In the genomic region with DNA sequence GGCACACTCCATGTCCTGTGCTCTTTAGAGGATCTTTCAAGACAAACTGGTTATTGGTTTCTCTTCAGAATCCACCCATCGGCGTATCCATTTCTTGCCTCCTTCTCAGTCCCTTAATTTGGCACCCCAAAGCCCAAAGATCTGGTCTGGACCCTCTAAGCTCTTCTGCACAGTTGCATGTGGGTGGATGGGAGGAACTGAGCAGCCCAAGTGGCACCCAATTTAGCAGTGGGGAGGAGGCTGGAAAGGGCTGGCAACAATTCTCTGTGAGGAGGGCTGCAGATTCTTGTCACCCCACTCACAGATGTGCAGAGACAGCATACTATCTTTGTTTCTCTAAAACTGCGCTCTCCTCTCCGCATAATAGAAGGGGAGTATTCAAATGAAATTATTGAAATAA, we compare ENCODE assay signal across 19 mouse cellular contexts. TPM values are rescaled to one million over a fixed set of nuclear protein-coding genes. Genes with fewer than 3 reads are reported as not detected.
DNase-seq lines count a peak whose midpoint lies in the region; ATAC-seq and TF ChIP-seq lines count a peak whose summit lies in the region.
"Had no signal": no experiment of that assay in that cellular context is flagged by ENCODE, and none has a peak within 500 bp of the region (broad histone marks: within the 10 kb centered on the region; RNA-seq: fewer than 3 reads in every experiment).

No protein-coding gene starts in this region.

- no peak overlapping the region for H3K4me3 ChIP-seq in intestine, embryonic 16.5 days (ENCODE audit: low read length)
- no peak overlapping the region for H3K4me3 ChIP-seq in olfactory bulb, adult 2 months (ENCODE audit: insufficient read depth, low read depth, low read length)
- H3K4me3 ChIP-seq: embryonic facial prominence, embryonic 13.5 days; erythroblast, embryonic 14.5 days; forebrain, embryonic 12.5 days; heart, embryonic 10.5 days; hindbrain, embryonic 15.5 days; kidney, embryonic 15.5 days; neural tube, embryonic 12.5 days had no signal

- no peak for TF ChIP-seq POLR2A in olfactory bulb, adult 2 months (IDR thresholded peaks at IDR 0.05; ENCODE audit: insufficient read depth, low read depth, low read length)

- intact Hi-C loops in left cerebral cortex, postnatal 4 days (cut with DNase I), result no loop called here

- no peak for TF ChIP-seq CTCF in olfactory bulb, adult 2 months (IDR thresholded peaks at IDR 0.05; ENCODE audit: insufficient read depth, low read depth, low read length)

- no peaks in the 10 kb centered on the region for H3K36me3 ChIP-seq in intestine, embryonic 16.5 days (ENCODE audit: control insufficient read depth, insufficient read depth, low read length)
- H3K36me3 ChIP-seq: embryonic facial prominence, embryonic 13.5 days; forebrain, embryonic 12.5 days; heart, embryonic 10.5 days; hindbrain, embryonic 15.5 days; kidney, embryonic 15.5 days; neural tube, embryonic 12.5 days had no signal

- H3K9ac ChIP-seq in intestine, embryonic 16.5 days (ENCODE audit: low read depth, low read length), result no peak overlapping the region
- H3K9ac ChIP-seq: embryonic facial prominence, embryonic 13.5 days; forebrain, embryonic 12.5 days; hindbrain, embryonic 15.5 days; kidney, embryonic 15.5 days; neural tube, embryonic 12.5 days had no signal

- H3K4me1 ChIP-seq in intestine, embryonic 16.5 days (ENCODE audit: control insufficient read depth, insufficient read depth, low read length), result peaks cover 3% of the 10 kb centered on the region; the same call in 1 of the 2 replicates
- peaks cover 17% of the 10 kb centered on the region for H3K4me1 ChIP-seq in olfactory bulb, adult 2 months (ENCODE audit: control insufficient read depth, insufficient read depth, low read length)
- H3K4me1 ChIP-seq: embryonic facial prominence, embryonic 13.5 days; forebrain, embryonic 12.5 days; heart, embryonic 10.5 days; hindbrain, embryonic 15.5 days; kidney, embryonic 15.5 days; neural tube, embryonic 12.5 days had no signal

- no peak overlapping the region for H3K27ac ChIP-seq in intestine, embryonic 16.5 days (ENCODE audit: low read length)
- peak overlapping the region; percentile 81 for H3K27ac ChIP-seq in olfactory bulb, adult 2 months (ENCODE audit: insufficient read depth, low read depth, low read length)
- H3K27ac ChIP-seq: embryonic facial prominence, embryonic 13.5 days; forebrain, embryonic 12.5 days; heart, embryonic 10.5 days; hindbrain, embryonic 15.5 days; kidney, embryonic 15.5 days; neural tube, embryonic 12.5 days had no signal

- no peak for DNase-seq in frontal cortex, postnatal 14 days (ENCODE audit: low spot score in 2 of 2)
- DNase-seq in left cerebral cortex, adult 11 months (ENCODE audit: low spot score), result peak; percentile 27
- no peak for DNase-seq in left cerebral cortex, postnatal 4 days
- no peak for DNase-seq in cerebellum, adult 9-10 months
- DNase-seq: embryo, embryonic 11 days; heart, postnatal 4 days; lung, postnatal 4 days; midbrain, embryonic 14.5 days; thymus, postnatal 25 days had no signal

- 92% methylated on average over 4 of the region's 4 CpGs for WGBS in intestine, embryonic 16.5 days
- WGBS in olfactory bulb, adult 2 months, result 33% methylated on average over 4 of the region's 4 CpGs

- no peak overlapping the region for H3K4me2 ChIP-seq in intestine, embryonic 16.5 days (ENCODE audit: low read depth, low read length)
- H3K4me2 ChIP-seq: embryonic facial prominence, embryonic 13.5 days; forebrain, embryonic 12.5 days; hindbrain, embryonic 15.5 days; kidney, embryonic 15.5 days; neural tube, embryonic 12.5 days had no signal

- peak; percentile 86 for ATAC-seq in frontal cortex, adult (ENCODE audit: low TSS enrichment)
- ATAC-seq in intestine, embryonic 16.5 days, result peak; percentile 4; the same call in 1 of the 2 replicates

- no peaks in the 10 kb centered on the region for H3K27me3 ChIP-seq in intestine, embryonic 16.5 days (replicated peaks; ENCODE audit: control insufficient read depth, insufficient read depth, low read length)
- H3K27me3 ChIP-seq: embryonic facial prominence, embryonic 13.5 days; forebrain, embryonic 12.5 days; hindbrain, embryonic 15.5 days; kidney, embryonic 15.5 days; neural tube, embryonic 12.5 days had no signal

- no peaks in the 10 kb centered on the region for H3K9me3 ChIP-seq in intestine, embryonic 16.5 days (ENCODE audit: control insufficient read depth, low read length)
- H3K9me3 ChIP-seq: embryonic facial prominence, embryonic 13.5 days; forebrain, embryonic 12.5 days; heart, embryonic 10.5 days; hindbrain, embryonic 15.5 days; kidney, embryonic 15.5 days; neural tube, embryonic 12.5 days had no signal

RNA-seq across cellular contexts. Expression of a gene that starts 17.9 kb away (rescaled TPM):
- total RNA-seq in left cerebral cortex, postnatal 4 days (2021), result 10 to 100 TPM; 28.8 to 30.4 TPM
- 13.7 and 15.3 TPM in 2 replicates for polyA plus RNA-seq in intestine, embryonic 16.5 days (2015; fragmentation: Nextera tagmentation; extraction: Ambion mirVana)
- not detected in 2 replicates for polyA plus RNA-seq in olfactory bulb, adult 2 months (2012; ENCODE audit: insufficient read depth, insufficient read length, low replicate concordance, missing spikeins)
- polyA plus RNA-seq: erythroblast, embryonic 14.5 days had no signal
